Mouse (Mus musculus) hindbrain, embryonic 10.5 days (tissue): ENCODE measurements around the gene Ddx20. TPM values are rescaled to one million over a fixed set of nuclear protein-coding genes. Genes with fewer than 3 reads are reported as not detected.

Experiments used
- DNase-seq: peaks from one replicate; pipeline ENCODE4 v3.0.0-alpha.2; 2017; ENCODE audit warnings: low spot score
- H3K27ac ChIP-seq: fragments of 300-500 bp; sonication (generic); 2 replicates; pipeline ENCODE4 v1.5.1; 2016; ENCODE audit warnings: mild to moderate bottlenecking, moderate library complexity
- H3K27me3 ChIP-seq: fragments of 300-500 bp; sonication (generic); 2 replicates; pipeline ENCODE4 v1.6.1; 2016; ENCODE audit warnings: mild to moderate bottlenecking; ENCODE audit not compliant: poor library complexity, insufficient read depth, severe bottlenecking
- H3K36me3 ChIP-seq: fragments of 300-500 bp; sonication (generic); 2 replicates; pipeline ENCODE4 v1.6.1; 2016; ENCODE audit warnings: mild to moderate bottlenecking, moderate library complexity
- H3K4me1 ChIP-seq: fragments of 300-500 bp; sonication (generic); replicated peaks from 2 replicates; pipeline ENCODE4 v1.6.1; 2016; ENCODE audit warnings: mild to moderate bottlenecking
- H3K4me3 ChIP-seq: fragments of 300-500 bp; sonication (generic); 2 replicates; pipeline ENCODE4 v1.5.1; 2016; ENCODE audit warnings: mild to moderate bottlenecking, moderate library complexity
- H3K9me3 ChIP-seq: fragments of 300-500 bp; sonication (generic); 2 replicates; pipeline ENCODE4 v1.6.1; 2016; ENCODE audit warnings: mild to moderate bottlenecking, moderate library complexity
- WGBS: fragments of 180-500 bp; shearing (Covaris S2); methylation state at CpG from one replicate; pipeline ENCODE4 v1.1.7; 2016; 5-methylcytosine and 5-hydroxymethylcytosine counted together
- polyA plus RNA-seq: library from polyadenylated mRNA; unstranded; fragments of >200 nt; fragmentation: Nextera tagmentation; extraction: Ambion mirVana; gene quantifications from 2 replicates; pipeline ENCODE4 v1.2.1, GENCODE M21; 2016

Ddx20 gene
- polyA plus RNA-seq, 1 experiment from 2014 or later = 42.0 TPM

GRCm38 (mm10) chr3:105643566-105643965 lies 43.8 kb downstream of the Ddx20 start:
- DNase-seq = no peak
- Histone ChIP-seq H3K36me3 (no peaks in the 10 kb centered on the region), H3K4me1 (no peaks in the 10 kb centered on the region), H3K27ac (no peak overlapping the region), H3K9me3 (no peaks in the 10 kb centered on the region), H3K4me3 (no peak overlapping the region), H3K27me3 (no peaks in the 10 kb centered on the region)
- 76% methylated on average over 5 of the region's 5 CpGs for WGBS

GRCm38 (mm10) chr3:105642186-105642585 lies 45.2 kb downstream of the Ddx20 start:
- no peak for DNase-seq
- Histone ChIP-seq H3K4me3 (no peak overlapping the region), H3K36me3 (no peaks in the 10 kb centered on the region), H3K27ac (no peak overlapping the region), H3K9me3 (no peaks in the 10 kb centered on the region), H3K4me1 (no peaks in the 10 kb centered on the region), H3K27me3 (no peaks in the 10 kb centered on the region)
- 40% methylated on average over 1 of the region's 1 CpGs for WGBS

DNA sequence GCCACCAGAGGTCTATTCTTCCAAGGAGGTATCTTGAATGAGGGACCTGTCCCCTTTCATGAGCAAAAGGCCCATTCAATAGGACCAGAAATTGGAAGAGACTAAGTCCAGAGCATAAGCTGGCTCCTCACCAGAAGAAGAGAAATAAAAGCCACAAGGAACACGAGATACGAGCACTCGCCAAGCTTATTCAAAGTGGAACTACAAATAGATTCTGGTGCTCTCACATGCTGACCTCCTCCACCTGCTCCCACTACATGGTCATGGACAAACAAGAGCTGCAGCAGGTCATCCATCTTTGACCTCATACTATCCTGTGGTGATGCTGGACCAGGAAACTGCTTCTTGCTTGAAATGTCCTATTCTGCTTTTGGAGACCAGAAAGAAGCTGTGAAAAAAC lies 54.4 kb downstream of the Ddx20 start:
- DNase-seq = no peak
- WGBS = 89% methylated on average over 3 of the region's 3 CpGs

DNA sequence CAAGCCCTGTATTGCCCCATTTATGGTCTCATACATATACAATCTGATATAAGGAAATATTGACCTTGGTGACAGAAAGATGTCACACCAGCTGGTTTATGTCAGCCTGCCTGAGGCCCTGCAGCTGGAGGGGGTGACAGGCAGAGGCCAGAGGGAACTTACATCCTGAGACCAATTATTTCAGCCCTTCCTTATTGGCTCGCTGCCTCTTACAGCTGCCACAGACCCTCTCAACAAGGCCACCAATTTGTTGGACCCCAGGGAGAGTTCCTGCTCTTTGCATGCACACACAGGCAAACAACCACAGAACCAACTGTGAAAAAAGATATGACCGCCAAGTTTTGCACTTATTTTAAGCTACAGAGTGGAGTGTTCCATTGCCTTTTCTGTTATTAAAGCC lies 55.1 kb downstream of the Ddx20 start:
- no peaks in the 10 kb centered on the region for H3K36me3 ChIP-seq
- H3K4me3 ChIP-seq = no peak overlapping the region
- no peak overlapping the region for H3K27ac ChIP-seq
- 74% methylated on average over 2 of the region's 2 CpGs for WGBS
- no peak for DNase-seq
- peaks cover under 1% of the 10 kb centered on the region; the same call in 1 of the 2 replicates for H3K4me1 ChIP-seq
- no peaks in the 10 kb centered on the region for H3K9me3 ChIP-seq
- no peaks in the 10 kb centered on the region for H3K27me3 ChIP-seq

More for the DNA sequence above, 54.4 kb downstream of the Ddx20 start:
- Histone ChIP-seq H3K27me3 (no peaks in the 10 kb centered on the region), H3K27ac (no peak overlapping the region), H3K4me3 (no peak overlapping the region), H3K9me3 (no peaks in the 10 kb centered on the region), H3K36me3 (no peaks in the 10 kb centered on the region), H3K4me1 (no peaks in the 10 kb centered on the region)

Other genes with a start within 250 kb of the Ddx20 start
- 0.58 and 0.90 TPM in 2 replicates for gene Kcnd3, start 235.2 kb downstream of the Ddx20 start, polyA plus RNA-seq
- gene Inka2, start 17.0 kb upstream of the Ddx20 start, polyA plus RNA-seq = 2.1 and 4.3 TPM in 2 replicates
- gene Rap1a, start 113.8 kb upstream of the Ddx20 start, polyA plus RNA-seq = 66.3 and 77.3 TPM in 2 replicates
- gene Adora3, start 183.3 kb upstream of the Ddx20 start, polyA plus RNA-seq = 0.27 TPM in 1 of 2 replicates, not detected in the other
- gene Tmigd3, start 183.3 kb upstream of the Ddx20 start, polyA plus RNA-seq = not detected in 2 replicates
- gene I830077J02Rik, start 245.1 kb upstream of the Ddx20 start, polyA plus RNA-seq = 0.65 and 0.80 TPM in 2 replicates